Mouse (Mus musculus) 416B (cell line): ENCODE measurements at regions not wholly inside any gene's neighbourhood (a gene's known extent, or its start where the extent isn't known, plus 50 kb on each side); places are given as distances from the start of the nearest gene placed in this dataset.

ENCODE experiments used
- DNase-seq: peaks from one replicate; pipeline ENCODE4 v3.0.0; 2011; ENCODE audit warnings: low read depth

DNA sequence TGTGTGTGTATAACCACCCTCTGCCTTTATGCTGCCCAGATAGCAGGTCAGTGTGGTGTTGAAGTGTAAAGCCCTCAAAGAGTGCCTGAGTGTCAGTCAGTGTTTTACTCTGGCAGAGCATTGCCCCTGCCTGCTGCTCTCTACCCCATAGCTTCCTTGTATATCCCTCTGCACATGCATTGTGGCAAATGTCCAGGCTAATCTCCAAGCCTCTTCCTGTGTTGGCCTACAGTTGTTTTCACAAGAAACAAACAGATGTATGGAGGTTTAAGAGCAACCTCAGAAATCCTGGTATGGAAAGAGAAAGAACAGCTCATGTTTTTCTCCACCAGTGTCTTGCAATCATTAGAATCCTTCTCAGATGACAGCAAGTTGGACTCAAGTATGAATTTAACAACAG lies 201.0 kb upstream of the Id2 start:
- peak; percentile 79 for DNase-seq

DNA sequence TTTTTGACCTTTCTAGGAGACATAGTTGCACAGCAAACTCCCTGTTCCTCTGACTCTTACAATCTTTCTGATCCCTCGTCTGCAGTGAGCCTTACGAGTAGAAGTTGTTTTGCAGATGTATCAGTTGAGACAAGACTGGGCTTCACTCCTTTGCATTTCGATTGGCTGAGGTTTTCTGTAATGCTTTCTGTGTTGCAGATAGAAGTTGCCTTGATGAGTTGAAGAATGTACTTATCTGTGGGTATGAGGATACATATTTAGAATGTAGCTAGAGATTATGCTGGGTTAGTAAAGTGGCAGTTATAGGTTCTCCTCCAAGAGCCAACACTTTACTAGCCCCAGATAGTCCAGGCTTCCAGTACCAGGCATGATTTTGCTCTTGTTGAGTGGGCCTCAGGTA lies 199.7 kb upstream of the Id2 start:
- DNase-seq = no peak

DNA sequence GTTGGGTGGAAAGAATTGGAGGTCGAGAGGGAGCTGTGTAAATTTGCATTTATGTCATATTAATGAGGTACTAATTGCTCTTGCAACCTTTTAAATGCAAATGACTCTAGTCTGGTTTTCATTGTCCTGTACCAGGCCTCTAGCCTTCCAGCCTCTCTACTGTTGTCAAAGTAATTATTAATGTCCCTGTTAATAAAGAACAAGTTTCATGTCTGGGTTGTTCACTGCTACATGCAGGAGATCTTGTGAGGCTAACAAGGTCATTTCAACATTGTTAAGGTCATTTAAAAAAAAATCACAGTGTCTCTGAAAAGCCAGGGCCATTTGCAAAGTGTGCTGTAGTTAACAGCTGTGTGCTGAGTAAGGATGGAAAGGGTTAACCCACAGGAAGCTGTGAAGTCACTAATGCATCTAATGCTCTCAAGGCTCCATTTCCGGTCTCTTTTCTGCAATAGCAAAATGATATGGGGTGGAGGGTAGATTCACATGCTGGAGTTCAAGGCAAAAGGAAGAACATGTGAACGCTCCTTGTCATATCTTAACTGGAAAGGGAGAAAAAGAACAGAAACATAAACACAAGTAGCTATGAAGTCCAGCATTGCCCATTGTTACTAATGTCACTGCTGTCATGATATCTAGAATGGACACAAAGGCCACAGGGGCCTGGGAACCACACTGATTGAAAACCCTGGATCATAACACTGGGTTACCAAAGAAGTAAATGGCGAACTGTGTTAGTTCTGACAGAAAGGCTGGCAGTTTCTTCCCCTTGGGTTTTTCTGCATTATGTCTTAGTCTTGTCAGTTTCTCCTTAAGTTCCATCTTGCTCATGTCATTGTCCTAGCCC lies 197.5 kb upstream of the Id2 start:
- DNase-seq = peak; percentile 81

DNA sequence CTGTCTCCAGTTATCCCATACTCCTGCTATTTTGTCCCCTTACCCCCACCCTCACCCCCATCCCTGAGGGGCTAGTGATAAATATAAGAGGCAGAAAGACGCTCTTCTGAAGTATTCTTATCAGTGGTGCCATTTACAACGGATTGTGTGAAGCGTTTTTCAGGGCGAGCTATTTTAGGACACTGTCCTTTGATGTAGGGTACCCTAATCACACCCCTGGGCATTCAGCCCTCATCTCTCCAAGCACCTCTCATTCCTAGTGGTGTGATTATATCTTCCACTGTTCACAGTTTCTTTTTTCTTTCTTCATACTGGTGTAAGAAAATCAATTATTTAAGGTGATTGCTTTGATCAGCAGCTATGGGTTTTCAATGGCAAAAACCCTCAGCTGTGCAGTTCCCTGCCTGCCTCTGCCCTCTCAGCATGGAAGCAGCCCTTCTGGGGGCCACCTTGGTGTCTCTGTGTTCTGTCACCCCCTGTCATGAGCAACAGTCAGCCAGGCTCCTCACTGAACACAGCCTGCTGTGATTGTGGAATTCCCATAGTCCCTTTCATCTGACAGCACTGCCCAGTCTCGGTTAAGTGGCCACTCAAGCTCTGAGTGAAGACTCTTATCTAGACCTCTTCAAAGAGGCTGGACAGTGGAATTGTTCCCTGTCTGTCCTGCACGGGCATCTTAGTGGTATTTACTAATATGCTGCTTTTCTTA lies 196.7 kb upstream of the Id2 start:
- no peak for DNase-seq

DNA sequence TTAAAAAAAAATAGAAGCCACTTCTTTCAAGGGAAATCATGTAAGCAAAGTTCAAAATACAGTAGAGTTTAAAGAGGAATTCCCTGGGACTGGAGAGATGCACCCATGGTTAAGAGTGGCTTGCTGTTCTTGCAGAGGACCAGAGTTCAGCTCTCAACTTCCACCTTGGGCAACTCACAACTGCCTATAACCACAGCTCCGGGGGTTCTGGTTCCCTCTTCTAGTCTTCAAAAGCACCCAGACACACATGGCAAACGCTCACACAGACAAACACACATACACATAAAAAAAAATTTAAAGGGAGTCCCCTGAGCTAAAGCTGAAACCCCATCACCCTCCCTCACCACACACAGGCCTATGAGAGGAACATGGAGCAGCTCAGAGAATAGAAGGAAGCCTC lies 192.4 kb upstream of the Id2 start:
- no peak for DNase-seq

DNA sequence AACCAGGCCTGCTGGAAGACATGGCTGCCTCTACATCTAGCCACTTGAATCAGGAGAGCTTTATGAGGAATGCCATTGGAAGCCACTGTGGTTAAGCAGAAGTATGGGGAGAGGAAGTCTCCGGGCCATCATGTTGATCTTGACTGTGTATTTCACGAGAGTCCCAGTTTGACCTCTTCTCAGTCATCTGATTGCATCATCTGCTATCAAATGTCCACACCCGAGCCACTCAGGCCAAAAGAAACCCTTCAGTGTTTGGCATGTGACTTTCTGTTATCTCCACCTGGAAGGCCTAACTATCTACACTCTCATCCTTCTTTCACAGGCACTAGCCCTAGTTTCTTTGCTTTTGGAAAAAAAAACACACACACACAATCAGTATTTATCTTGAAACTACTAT lies 186.9 kb upstream of the Id2 start:
- peak; percentile 89 for DNase-seq

DNA sequence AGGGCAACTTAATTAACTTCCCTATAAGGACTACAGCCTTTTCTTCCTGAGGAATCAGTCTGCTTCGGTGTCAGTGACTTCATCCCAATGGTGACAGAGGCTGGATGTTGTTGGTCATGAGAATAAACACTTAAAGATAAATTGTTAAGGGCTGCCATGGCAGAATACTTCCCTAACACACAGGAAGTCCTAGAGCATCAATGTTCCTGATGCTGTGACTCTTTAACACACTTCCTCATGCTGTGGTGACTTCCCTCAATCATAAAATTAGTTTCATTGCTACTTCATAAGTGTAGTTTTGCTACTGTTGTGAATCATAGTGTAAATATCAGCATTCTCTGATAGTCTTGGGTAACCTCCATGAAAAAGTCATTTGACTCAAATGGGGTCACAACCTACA lies 184.5 kb upstream of the Id2 start:
- DNase-seq = no peak

DNA sequence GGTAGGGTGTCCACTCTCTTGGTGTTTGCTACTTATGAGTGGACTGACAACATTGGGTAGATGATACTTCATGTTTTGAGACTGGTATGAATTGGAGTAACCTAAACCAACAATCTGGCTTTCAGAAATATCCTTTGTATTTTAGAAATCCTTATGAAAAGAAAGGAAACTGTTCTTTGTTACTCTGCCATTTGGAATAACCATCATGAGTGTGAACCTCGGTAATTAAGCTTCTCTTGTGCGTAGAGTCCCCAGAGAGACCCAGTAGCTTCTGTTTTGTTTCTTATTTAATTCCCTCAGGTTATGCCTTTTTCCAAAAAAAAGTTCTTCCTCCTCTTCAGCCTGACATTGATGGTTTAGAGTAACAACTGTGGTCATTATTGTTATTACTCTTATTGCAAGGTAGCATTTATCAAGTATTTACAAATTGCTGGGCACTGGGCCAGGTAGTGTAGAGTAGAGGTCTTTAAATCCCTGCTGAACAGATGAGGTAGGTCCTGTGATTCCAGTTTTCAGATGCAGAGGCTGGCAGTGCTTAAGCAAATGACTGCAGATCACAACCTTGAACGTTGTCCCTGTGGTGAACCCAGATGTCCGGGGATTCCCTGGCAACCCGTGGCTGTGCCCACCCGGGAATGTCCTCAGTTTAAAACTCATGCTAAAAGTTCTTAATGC lies 176.8 kb upstream of the Id2 start:
- no peak for DNase-seq

DNA sequence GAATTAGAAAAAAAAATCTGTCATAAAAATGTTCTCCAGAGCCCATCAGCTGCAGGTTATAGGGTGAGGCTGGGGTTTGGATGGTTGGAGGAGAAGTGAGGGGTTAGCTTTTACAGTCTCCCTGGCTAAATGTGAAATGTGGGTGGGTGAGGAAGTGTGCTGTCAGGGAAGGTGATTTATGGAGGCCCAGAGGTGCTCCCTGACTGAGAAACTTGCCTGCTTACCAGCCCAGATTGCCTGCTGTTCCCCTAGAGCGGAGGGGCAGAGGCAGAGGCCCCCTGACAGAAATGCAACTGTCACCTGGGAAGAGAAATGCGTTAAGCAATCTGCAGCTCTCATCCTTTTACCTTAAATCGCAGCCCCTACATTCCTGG lies 175.8 kb upstream of the Id2 start:
- no peak for DNase-seq

DNA sequence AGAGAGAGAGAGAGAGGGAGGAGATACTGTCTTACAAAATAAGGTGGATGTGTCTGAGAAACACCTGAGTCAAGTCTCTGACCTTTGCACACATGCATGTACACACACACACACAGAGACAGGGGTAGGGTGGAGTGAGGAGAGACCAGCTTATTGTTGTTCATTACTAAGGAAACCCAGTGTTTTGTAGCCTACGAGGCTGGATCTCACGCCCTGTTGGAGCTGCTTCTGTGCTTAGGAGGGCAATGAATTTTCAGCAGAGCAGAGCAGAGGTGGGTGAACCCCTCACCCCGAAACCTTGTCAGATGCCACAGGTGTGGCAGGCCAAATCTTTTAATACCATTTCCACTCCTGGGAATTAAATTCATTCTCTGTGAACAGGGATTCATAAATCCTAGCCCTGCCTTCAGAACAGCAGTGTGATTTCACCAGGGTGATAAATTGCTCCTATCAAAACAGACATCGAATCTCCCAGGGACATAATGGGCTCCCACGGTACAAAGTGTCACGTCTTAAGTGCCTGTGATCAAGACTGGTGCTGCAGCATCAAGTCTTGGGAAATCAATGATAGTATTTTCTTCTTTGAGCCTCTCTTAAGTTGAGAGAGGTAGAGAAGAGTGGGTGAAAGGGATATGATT lies 175.3 kb upstream of the Id2 start:
- no peak for DNase-seq

DNA sequence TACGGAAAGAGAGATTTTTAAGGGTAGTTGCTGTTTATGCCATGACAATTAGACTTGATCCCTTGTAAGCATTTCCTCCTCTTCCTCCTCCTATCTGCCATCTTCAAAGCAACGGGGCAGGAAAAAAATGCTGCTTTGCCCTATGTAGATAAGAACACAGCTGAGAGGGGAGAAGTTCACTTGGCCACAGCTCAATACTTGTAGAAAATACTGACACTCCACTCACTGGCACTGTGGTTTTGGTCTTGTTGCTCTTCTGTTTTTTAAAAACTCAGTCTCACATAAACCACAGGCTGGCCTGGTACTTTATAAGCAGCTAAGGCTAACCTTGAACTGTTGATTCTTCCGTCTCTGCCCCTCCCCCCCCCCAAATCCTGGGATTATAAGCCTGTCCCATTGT lies 172.9 kb upstream of the Id2 start:
- peak; percentile 94 for DNase-seq

DNA sequence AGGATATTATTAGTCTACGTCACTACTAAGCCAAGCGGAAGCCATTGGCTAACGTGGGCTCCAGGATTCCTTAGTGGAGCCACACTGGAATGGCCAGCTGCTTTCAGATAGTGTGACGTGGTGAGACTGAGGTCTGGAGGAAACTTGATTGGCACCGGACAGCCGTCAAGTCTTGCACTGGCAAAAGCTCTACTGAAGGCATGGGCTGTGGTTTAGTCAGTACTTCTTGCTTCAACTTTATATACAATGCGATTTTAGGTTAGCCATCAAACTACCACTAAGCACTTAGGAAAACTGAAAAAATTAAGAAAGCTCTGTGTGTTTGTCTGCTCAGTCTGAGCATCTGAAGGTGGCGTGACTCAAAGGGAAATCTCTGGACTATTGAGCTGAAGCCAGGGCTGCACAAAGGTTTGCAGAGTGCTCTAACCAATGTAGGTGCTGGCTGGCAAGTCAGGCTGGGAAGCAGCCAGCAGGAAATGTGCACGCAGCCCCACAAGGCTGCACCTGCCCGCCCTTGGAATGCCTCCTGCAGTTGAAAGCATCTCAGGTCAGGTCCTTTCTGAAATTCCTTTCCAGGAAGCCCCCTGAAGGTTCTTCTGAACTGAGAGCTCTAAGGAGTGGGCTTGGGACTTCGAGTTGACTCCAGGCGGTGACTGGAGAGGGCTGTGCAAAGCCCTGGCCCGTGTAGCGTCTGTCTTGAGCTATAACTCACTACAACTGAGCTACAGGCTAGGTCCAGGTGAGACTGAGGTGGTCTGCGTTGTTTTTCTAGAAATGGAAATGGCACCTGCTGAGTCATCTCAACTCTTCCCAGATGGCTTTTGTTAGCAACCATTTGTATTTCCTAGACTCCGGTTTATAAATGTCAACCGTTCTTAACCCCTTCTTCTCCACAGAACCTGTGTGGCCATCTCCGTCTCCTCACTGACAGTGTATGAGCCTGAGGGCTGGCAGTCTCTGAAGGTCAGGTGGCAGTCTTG lies 172.2 kb upstream of the Id2 start:
- peak; percentile 84 for DNase-seq

DNA sequence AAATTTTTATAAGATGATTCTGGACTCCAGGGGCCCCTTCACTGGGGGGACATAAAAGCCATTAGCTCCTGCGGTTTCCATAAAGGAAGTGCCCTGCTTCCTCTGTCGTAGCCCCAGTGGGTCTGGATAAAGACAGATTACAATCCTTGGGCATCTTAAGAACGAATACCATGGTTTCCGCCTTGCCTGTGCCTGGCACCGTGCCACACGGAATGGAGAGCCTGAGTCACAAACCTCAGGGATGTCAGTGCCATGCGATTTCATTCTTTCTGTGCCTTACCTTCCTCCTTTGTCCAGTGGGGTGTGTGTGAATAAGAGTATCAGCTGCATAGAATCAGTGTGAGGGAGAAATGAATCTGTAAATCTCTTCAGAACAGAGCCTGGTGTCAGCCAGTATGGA lies 171.4 kb upstream of the Id2 start:
- DNase-seq = peak; percentile 99

DNA sequence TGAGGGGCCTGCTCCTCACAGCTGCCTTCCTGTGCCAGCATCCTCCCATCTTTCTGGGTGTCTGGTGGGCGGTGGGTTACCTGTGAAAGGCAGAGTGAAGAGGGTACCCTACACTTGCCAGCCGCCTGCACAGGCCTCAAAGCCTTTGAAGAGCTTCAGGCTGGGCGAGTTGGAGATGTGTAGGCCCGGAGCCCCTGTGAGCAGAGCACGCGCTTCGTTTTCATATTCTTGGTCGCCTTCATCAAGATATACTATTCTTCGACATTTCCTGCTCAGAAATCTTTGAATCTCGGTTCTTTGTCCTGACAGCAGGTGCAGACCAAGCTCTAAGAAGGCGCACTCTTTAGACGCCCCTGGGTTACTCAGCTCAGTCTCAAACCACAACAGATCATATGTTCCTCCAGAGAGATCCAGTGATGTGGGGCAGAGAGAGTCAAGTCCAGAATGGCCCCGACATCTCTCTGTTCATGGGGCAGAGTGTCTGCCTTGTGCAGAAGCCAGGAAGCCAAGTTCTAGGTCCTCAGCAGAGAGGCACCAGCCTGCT lies 170.7 kb upstream of the Id2 start:
- DNase-seq = no peak

DNA sequence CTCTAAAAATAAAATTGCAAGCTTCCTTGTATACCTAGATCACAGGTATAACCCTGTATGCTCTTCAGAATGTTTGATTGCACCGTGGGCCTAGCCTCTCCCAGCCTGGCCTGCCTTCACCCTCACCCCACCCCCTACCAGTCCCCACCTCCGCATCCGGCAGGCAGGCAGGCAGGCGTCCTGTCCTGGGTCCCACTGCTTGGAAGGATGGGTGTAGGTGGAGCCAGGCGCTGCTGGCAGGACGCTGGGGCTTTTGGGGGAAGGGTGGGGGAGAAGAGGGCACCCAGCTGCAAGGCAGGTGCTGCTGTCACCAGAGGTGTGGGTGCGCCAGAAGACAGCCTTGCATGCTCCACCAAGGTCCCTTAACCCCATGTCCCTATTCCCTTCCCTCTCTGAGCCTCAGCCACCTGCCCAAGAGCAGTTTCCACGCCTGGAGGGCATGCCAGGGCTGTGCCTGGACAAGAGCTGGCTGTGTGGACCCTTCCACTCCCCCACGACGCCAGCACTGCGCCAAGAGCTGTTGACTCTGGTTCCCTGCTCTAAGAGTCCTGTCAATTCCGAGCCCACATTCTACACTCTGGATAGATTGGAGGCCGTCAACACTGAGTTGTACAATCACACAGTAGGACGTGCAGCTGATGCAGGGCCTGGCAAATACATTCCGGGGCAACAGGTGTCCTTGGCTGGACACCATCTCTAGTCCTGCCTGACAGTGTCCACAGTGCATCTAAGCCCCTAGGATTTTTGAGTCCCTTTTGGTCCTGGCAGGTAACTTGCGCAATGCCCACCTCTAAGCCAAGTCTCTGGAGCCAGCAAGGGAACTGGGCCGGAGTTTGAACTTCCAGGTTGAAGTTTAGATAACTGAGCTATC lies 170.0 kb upstream of the Id2 start:
- DNase-seq = no peak

DNA sequence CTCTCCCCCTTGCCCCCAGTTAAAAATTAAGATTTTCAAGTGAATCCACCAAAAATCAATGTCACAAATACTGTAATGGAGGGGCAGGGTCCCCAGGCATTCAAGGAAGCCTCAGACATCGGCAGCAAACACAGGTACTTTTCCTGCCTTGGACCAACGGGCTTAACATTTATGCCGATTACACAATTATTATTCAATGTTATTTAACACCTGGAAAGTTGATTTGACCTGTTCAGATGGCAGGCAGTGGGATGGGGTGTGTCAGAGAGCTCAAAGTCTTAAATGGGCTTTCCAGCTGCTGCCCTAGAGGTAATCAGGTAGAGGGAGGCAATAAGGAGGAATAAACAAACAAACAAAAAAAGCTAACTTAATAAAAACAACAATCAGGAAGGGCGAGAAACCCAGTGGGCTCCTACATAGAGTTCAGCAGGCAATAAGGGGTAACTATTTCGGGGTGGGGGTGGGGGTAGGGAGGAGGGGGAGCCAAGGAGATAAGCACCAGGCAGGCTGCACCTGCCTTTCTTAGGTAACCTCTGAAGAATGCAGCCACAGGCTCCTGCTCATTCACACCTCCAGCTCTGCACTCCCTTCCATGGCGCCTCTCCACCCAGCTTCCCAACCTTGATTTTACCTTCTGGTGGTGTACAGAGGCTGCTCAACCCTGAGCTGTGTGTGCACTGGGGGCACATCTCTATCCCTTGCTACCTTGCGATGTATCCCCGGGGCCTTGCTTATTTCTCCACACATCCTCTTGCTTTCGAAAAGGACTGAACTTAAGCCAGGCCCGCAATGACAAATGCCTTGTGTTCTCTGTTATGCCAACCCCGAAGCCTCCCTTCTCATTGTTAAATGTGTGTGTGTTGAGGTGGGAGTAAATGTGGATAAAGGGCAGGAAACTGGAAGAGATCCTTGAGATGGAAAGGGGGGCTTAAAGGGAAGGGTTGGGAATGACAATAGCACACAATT lies 168.9 kb upstream of the Id2 start:
- DNase-seq = no peak

DNA sequence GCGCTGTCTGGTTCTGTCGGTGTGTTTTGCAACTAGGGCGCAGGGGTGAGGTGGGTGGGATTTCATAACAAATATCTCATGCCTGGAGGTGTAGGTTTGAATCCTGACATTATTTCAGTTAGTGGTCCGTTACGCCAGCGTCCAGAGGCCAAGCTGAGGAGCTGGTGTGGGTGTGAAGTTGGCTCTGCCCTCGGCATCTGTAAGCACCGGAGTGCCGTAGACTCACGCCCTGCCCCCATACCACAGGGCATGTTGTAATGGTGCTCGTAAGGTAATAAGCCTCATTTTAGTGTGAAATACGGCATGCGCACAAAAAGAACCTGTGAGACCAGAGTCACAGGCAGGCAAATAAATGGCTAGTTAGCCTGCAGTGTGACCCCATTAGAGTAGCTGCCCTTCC lies 168.1 kb upstream of the Id2 start:
- DNase-seq = no peak

DNA sequence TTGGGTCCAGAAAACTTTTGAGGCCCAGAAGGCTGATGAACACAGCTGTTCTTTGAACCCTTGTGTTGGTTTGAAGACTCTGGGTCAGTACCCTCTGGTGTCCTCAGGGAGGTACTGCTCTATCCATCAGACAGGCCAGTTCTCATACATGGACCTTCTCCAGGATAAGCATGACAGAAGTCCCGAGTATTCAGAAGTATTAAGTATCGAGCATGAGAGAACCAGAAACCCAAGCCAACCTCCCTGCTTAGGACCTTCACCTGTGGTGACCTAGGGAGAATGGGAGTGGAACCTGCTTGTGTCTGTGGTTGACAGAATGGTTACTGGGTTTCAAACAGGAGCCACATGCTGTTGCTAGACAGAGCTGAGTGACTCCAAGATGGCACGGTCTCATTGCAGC lies 167.5 kb upstream of the Id2 start:
- no peak for DNase-seq

DNA sequence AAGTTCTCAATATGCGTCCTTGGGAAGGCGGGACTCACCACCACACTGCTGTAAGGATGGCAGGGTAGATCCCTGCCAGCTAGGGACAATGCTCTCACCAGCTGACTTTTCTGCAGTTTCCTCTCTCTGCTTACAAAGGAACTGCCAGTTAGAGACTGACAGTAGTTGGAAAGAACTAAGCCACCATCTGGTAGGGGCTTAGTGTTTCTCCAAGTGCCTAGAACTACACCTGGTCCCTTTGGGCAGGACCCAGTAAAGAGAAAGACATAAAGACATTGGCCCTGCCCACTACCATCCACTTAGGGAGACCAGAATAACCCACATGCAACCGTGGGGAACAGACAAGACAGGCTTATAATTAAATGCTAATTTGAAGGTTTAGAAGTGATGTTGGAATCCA lies 165.5 kb upstream of the Id2 start:
- DNase-seq = no peak
